Mouse (Mus musculus) limb, embryonic 14.5 days (tissue): ENCODE data around the gene Rcsd1. TPM values are rescaled to one million over a fixed set of nuclear protein-coding genes. Genes with fewer than 3 reads are reported as not detected.

Experiments
- ATAC-seq: fragments of 200-750 bp; cut with Nextera tagmentation; 2 replicates; pipeline ENCODE4 v1.8.0; 2017; ENCODE audit warnings: low read depth, moderate number of reproducible peaks, moderate TSS enrichment; ENCODE audit not compliant: low FRiP score
- DNase-seq: peaks from one replicate; pipeline ENCODE4 v3.0.0-alpha.2; 2015; ENCODE audit warnings: low spot score
- H3K27ac ChIP-seq: fragments of 300-500 bp; sonication (generic); replicated peaks from 2 replicates; pipeline ENCODE4 v1.5.1; 2014; ENCODE audit warnings: low read depth, mild to moderate bottlenecking, low read length, moderate library complexity, mixed read lengths
- H3K27me3 ChIP-seq: fragments of 300-500 bp; sonication (generic); 2 replicates; pipeline ENCODE4 v1.6.1; 2014; ENCODE audit warnings: low read length, mixed read lengths; ENCODE audit not compliant: control insufficient read depth, insufficient read depth
- H3K36me3 ChIP-seq: fragments of 300-500 bp; sonication (generic); 2 replicates; pipeline ENCODE4 v1.6.1; 2014; ENCODE audit warnings: mild to moderate bottlenecking, low read length, moderate library complexity, mixed read lengths; ENCODE audit not compliant: control insufficient read depth, insufficient read depth
- H3K4me1 ChIP-seq: fragments of 300-500 bp; sonication (generic); 2 replicates; pipeline ENCODE4 v1.6.1; 2014; ENCODE audit warnings: antibody characterized with exemption, low read length, mixed read lengths; ENCODE audit not compliant: control insufficient read depth, insufficient read depth
- H3K4me2 ChIP-seq: fragments of 300-500 bp; sonication (generic); replicated peaks from 2 replicates; pipeline ENCODE4 v1.6.1; 2014; ENCODE audit warnings: low read depth, mild to moderate bottlenecking, low read length, moderate library complexity; ENCODE audit not compliant: severe bottlenecking
- H3K4me3 ChIP-seq: fragments of 300-500 bp; sonication (generic); replicated peaks from 2 replicates; pipeline ENCODE4 v1.5.1; 2014; ENCODE audit warnings: low read length
- H3K9ac ChIP-seq: fragments of 300-500 bp; sonication (generic); 2 replicates; pipeline ENCODE4 v1.6.1; 2014; ENCODE audit warnings: mild to moderate bottlenecking, low read depth, low read length, moderate library complexity; ENCODE audit not compliant: severe bottlenecking
- H3K9me3 ChIP-seq: fragments of 300-500 bp; sonication (generic); 2 replicates; pipeline ENCODE4 v1.6.1; 2016; ENCODE audit warnings: low read length; ENCODE audit not compliant: control insufficient read depth
- POLR2A ChIP-seq: fragments of 200-500 bp; IDR thresholded peaks from 2 replicates; pipeline ENCODE4 v1.8.0; 2012; ENCODE audit warnings: inconsistent platforms, mild to moderate bottlenecking, moderate library complexity, borderline replicate concordance; ENCODE audit not compliant: insufficient read depth, insufficient read length; ENCODE audit errors: extremely low read depth
- WGBS: fragments of 180-500 bp; shearing (Covaris S2); extraction: QIAGEN DNeasy Blood & Tissue Kit; methylation state at CpG from one replicate; pipeline ENCODE4 v1.1.7; 2014; 5-methylcytosine and 5-hydroxymethylcytosine counted together
- polyA plus RNA-seq, 2 experiments: library from polyadenylated mRNA; depleted of rRNA in 1 of 2; stranded (reverse) in 1 of 2; unstranded in 1 of 2; fragments of >200 nt; fragmentation: Nextera tagmentation in 1 of 2; extraction: Ambion mirVana in 1 of 2; gene quantifications; 2 replicates each; pipeline versions ENCODE4 v1.2.1 to v1.2.3; 2012 to 2014

Rcsd1 gene
- polyA plus RNA-seq, 2 experiments = 9.6 to 16.7 TPM

GRCm38 (mm10) chr1:165707640-165708322, 1.8 kb downstream of the Rcsd1 start:
- H3K9me3 ChIP-seq = no peaks in the 10 kb centered on the region
- H3K4me2 ChIP-seq = peak overlapping the region; percentile 83
- H3K27me3 ChIP-seq = no peaks in the 10 kb centered on the region
- peaks cover 7% of the 10 kb centered on the region for H3K4me1 ChIP-seq
- H3K36me3 ChIP-seq = no peaks in the 10 kb centered on the region
- DNase-seq = peak; percentile 58
- H3K9ac ChIP-seq = peak overlapping the region; percentile 68
- H3K27ac ChIP-seq = no peak overlapping the region
- peak overlapping the region; percentile 66 for H3K4me3 ChIP-seq
- 0 out of 2 replicates have a peak, but pooled peaks have one; percentile 30 for TF ChIP-seq POLR2A
- peak; percentile 82 for ATAC-seq
- 1% methylated on average over 44 of the region's 47 CpGs for WGBS

- H3K27me3 ChIP-seq = no peaks in the 10 kb centered on the region
- ATAC-seq (no peak), DNase-seq (no peak)
- TF ChIP-seq POLR2A = no peak
- H3K4me3 ChIP-seq = peak overlapping the region; percentile 66
- H3K9me3 ChIP-seq = no peaks in the 10 kb centered on the region
- no peaks in the 10 kb centered on the region for H3K36me3 ChIP-seq
- WGBS = 27% methylated on average over 10 of the region's 10 CpGs
- H3K27ac ChIP-seq = no peak overlapping the region
- H3K4me1 ChIP-seq = peaks cover 12% of the 10 kb centered on the region
- H3K4me2 ChIP-seq = peak overlapping the region; percentile 83
- H3K9ac ChIP-seq = peak overlapping the region; percentile 68
Observed at GRCm38 (mm10) chr1:165707241-165707639, 2.3 kb downstream of the Rcsd1 start.

- Histone ChIP-seq H3K9ac (no peak overlapping the region), H3K27ac (no peak overlapping the region), H3K27me3 (no peaks in the 10 kb centered on the region), H3K4me1 (peaks cover 17% of the 10 kb centered on the region), H3K9me3 (no peaks in the 10 kb centered on the region), H3K36me3 (no peaks in the 10 kb centered on the region), H3K4me2 (0 out of 2 replicates have a peak overlapping the region, but pooled peaks have one; percentile 83), H3K4me3 (0 out of 2 replicates have a peak overlapping the region, but pooled peaks have one; percentile 66)
- 65% methylated on average over 4 of the region's 4 CpGs for WGBS
- ATAC-seq (no peak), DNase-seq (no peak)
- no peak for TF ChIP-seq POLR2A
Observed at GRCm38 (mm10) chr1:165706492-165706891, 3.1 kb downstream of the Rcsd1 start.

GRCm38 (mm10) chr1:165705868-165706348, 3.6 kb downstream of the Rcsd1 start:
- Histone ChIP-seq H3K36me3 (no peaks in the 10 kb centered on the region), H3K4me1 (peaks cover 21% of the 10 kb centered on the region), H3K9me3 (no peaks in the 10 kb centered on the region), H3K27me3 (no peaks in the 10 kb centered on the region), H3K4me3 (no peak overlapping the region), H3K4me2 (no peak overlapping the region), H3K27ac (no peak overlapping the region), H3K9ac (no peak overlapping the region)
- no peak for ATAC-seq
- whole genome bisulfite sequencing = 86% methylated on average over 7 of the region's 7 CpGs
- no peak for DNase-seq
- no peak for TF ChIP-seq POLR2A

- no peak for ATAC-seq
Observed at GRCm38 (mm10) chr1:165705368-165705767, 4.2 kb downstream of the Rcsd1 start.

More at GRCm38 (mm10) chr1:165705368-165705767, 4.2 kb downstream of the Rcsd1 start:
- H3K4me1 ChIP-seq = peaks cover 26% of the 10 kb centered on the region
- no peaks in the 10 kb centered on the region for H3K27me3 ChIP-seq
- no peaks in the 10 kb centered on the region for H3K9me3 ChIP-seq
- DNase-seq = no peak
- no peak overlapping the region for H3K27ac ChIP-seq
- H3K4me3 ChIP-seq = no peak overlapping the region
- no peak overlapping the region for H3K9ac ChIP-seq
- no peak overlapping the region for H3K4me2 ChIP-seq
- no peak for TF ChIP-seq POLR2A
- no peaks in the 10 kb centered on the region for H3K36me3 ChIP-seq
- 70% methylated on average over 6 of the region's 6 CpGs for WGBS
